Mouse (Mus musculus): ENCODE data around the gene Ptpra. TPM values are rescaled to one million over a fixed set of nuclear protein-coding genes. Genes with fewer than 3 reads are reported as not detected.

The Ptpra gene
- 20.5 and 22.9 TPM in 2 replicates for polyA plus RNA-seq (2012)

DNA sequence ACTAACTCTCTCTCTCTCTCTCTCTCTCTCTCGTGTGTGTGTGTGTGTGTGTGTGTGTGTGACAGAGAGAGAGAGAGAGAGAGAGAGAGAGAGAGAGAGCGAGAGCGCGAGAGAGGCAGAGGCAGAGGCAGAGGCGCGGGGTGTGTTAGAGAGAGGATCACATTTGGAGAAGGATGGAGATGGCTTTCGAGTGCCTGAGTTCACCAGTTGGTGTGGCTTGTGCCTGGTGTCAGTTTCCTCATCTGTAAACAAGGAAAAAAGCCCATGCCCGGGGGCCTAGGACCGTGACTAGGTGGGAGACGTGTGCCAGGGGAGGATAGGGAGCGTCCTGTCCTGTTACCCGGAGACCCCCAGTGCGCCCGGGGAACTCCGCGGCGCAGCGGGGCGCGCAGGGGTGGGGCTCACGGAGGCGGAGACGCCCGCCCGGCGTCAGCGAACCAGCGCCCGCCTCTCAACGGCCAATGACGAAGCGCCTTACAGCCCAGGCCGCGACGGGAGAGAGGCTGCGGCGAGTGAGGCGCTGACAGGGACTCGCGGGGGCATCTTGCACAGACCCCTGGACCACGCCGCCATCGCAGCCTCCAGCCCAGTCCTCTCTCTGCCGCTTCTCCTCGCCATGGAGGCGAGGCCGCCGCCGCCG, at the start of gene Ptpra:
TSS of gene Ptpra (plus strand) at position 485 of the 640 bp plus-strand sequence.
- no peak for TF ChIP-seq GATA1 (IDR thresholded peaks at IDR 0.05; ENCODE audit: low read length)

DNA sequence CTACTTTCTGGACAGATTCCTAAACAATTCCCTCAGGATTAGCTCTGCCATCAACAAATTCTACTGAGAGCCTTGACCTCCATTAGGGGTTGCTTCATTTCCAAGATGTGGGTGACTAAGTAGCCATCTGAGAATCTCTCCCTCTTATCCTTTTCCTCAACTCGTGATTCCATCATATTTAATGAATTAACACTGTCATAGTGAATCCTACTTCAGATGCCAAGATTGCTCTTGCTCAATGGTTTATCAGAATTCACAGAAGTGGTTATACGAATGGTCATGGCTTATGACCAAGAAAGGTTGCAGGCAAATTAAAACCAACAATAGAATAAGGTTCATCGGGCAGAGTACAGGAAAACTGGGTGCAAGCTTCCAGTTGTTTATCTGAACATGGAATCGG, 48.2 kb upstream of the Ptpra start:
- TF ChIP-seq GATA1 (IDR thresholded peaks at IDR 0.05; ENCODE audit: low read length): no peak

DNA sequence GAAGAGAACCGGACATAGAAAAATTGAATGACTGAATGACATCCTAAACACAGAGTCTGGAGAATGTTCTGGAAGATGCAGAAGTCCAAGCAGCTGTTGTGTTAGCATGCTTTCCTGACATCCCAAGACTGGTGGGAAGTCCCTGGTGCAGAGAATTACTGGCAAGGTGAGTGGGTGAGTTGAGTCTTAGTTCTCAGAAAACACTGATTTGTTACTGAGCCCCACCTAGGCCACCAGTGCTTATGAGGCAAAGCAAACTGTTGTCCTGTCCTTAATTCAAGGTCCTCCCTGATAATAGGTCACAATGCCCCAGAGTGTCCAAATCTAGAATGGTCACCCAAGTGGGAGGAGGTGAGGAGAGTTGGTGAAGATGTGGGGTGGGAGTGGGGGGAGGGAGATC, 45.1 kb upstream of the Ptpra start, which contains the start of the genes Gm28372 and 1700020A23Rik:
TSS of gene Gm28372 (plus strand) at position 301 of the 400 bp plus-strand sequence.
TSS of gene 1700020A23Rik (plus strand) at position 321 of the 400 bp plus-strand sequence.
- no peak for TF ChIP-seq GATA1 (IDR thresholded peaks at IDR 0.05; ENCODE audit: low read length)

DNA sequence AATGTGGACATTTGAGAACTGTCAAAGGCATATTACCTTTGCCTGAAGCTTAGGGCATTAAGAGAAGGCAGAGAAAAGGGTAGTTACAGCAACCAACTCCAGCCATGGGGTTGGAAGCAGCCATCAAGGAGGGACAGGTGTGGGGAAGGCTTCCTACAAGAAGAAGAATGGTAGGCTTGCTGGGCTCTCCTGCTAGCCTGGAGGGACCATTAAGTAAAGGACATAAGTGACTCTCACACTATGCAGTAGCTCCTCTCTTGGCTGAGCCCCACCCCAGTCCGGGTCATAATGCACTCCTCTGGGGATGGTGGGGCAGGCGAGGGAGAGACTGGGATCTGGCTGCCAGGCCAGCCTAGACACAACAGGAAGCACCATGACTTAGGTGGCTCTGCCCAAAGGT, 43.9 kb upstream of the Ptpra start, which contains the start of gene Tmem239:
TSS of gene Tmem239 (plus strand) at position 301 of the 400 bp plus-strand sequence.
- no peak for TF ChIP-seq GATA1 (IDR thresholded peaks at IDR 0.05; ENCODE audit: low read length)

- TF ChIP-seq GATA1 (IDR thresholded peaks at IDR 0.05; ENCODE audit: low read length): no peak
Observed at GRCm38 (mm10) chr2:130408194-130408593, 41.9 kb upstream of the Ptpra start.

GRCm38 (mm10) chr2:130411558-130412495, 38.3 kb upstream of the Ptpra start:
- no peak for TF ChIP-seq GATA1 (IDR thresholded peaks at IDR 0.05; ENCODE audit: low read length)

DNA sequence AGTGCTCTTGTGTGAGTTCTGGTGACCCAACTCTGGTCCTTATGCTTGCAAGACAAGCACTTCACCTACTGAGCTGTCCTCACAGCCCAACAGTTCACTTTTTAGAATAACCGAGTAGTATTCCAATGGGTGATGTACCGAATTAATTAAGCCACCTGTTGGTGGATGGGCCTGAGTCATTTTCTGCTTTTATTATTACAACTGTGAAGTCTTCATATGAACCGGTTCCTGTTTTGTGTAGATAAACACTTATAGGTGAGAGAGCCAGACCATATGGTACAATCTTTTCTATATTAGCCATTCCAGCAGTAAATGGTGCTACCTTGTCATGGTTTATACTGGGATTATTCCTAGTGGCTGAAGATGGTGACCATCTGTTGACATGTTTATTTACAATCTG, 37.3 kb upstream of the Ptpra start:
- no peak for TF ChIP-seq GATA1 (IDR thresholded peaks at IDR 0.05; ENCODE audit: low read length)

DNA sequence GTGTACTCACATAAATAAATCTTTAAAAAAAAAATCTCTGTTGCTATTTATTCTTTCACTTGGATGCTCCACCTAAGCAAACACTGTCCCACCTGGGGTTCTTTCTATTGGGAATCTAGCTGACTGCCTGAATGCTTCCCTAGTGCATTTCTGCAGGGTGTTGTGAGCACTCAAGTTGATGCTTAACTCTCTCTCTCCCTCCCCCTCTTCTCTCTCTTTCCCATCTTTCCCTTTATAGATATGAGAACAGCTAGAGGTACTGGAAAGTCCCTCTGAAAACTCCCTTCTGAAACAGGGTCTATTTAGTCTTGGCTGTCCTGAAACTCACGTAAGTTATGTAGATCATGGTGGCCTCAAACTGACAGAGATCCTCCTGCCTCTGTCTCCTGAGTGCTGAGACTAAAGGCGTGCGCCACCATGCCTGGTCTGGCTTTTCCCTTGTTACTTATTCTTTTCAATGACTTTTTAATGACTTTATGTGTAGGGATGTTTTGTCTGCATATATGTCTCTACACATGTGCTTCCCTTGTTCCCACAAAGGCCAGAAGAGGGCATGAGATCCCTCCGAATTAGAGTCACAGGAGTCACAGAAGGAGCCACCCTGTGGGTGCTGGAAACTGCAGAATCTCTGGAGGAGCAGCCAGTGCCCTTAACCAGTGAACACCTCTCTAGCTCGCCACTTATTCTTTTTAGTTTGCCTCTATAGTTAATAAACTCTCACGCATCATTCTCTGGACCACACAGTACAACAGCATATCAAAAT, 35.8 kb upstream of the Ptpra start:
- TF ChIP-seq GATA1 (IDR thresholded peaks at IDR 0.05; ENCODE audit: low read length): no peak

GRCm38 (mm10) chr2:130421781-130422620, 28.1 kb upstream of the Ptpra start:
- no peak for TF ChIP-seq GATA1 (IDR thresholded peaks at IDR 0.05; ENCODE audit: low read length)

GRCm38 (mm10) chr2:130423397-130424125, 26.5 kb upstream of the Ptpra start:
- no peak for TF ChIP-seq GATA1 (IDR thresholded peaks at IDR 0.05; ENCODE audit: low read length)

GRCm38 (mm10) chr2:130424126-130424853, 25.8 kb upstream of the Ptpra start, which contains the start of the genes Vps16 and Pced1a:
Gene Vps16 (plus strand): TSS chr2:130424339.
Gene Pced1a (minus strand): TSS chr2:130424701.
- TF ChIP-seq GATA1 (IDR thresholded peaks at IDR 0.05; ENCODE audit: low read length): no peak

GRCm38 (mm10) chr2:130425112-130425511, 25.0 kb upstream of the Ptpra start:
- TF ChIP-seq GATA1 (IDR thresholded peaks at IDR 0.05; ENCODE audit: low read length): no peak

- TF ChIP-seq GATA1 (IDR thresholded peaks at IDR 0.05; ENCODE audit: low read length): no peak
Observed at GRCm38 (mm10) chr2:130429851-130430250, 20.2 kb upstream of the Ptpra start.
